Mouse (Mus musculus) cerebellum, postnatal 14 days (tissue): ENCODE measurements at regions not wholly inside any gene's neighbourhood (a gene's known extent, or its start where the extent isn't known, plus 50 kb on each side); places are given as distances from the start of the nearest gene placed in this dataset.
A peak's percentile ranks its signal among the peaks of the same experiment; 100 is the strongest.

Source experiments
- DNase-seq, 2 experiments: peaks; one replicate each; pipeline ENCODE4 v3.0.0; 2021; ENCODE audit warnings: mixed read lengths in 2 of 2

GRCm38 (mm10) chr2:174897424-174897823, 112.6 kb upstream of the Gm14444 start:
- no peak for DNase-seq

- DNase-seq: no peak
Measured at GRCm38 (mm10) chr2:174899940-174900670, 109.9 kb upstream of the Gm14444 start.

GRCm38 (mm10) chr2:174900671-174900991, 109.4 kb upstream of the Gm14444 start:
- peak; percentile 76 for DNase-seq

- DNase-seq: no peak
Measured at GRCm38 (mm10) chr2:174901801-174902200, 108.2 kb upstream of the Gm14444 start.

- no peak for DNase-seq
Measured at GRCm38 (mm10) chr2:174903627-174904026, 106.4 kb upstream of the Gm14444 start.

- DNase-seq: peak; percentile 66 to 70
Measured at GRCm38 (mm10) chr2:174905865-174906639, 104.0 kb upstream of the Gm14444 start.

GRCm38 (mm10) chr2:174917146-174917905, 92.7 kb upstream of the Gm14444 start:
- DNase-seq: peak; percentile 59 to 64

- DNase-seq: peak in 1 of 2 experiments; percentile 10
Measured at GRCm38 (mm10) chr2:174917975-174918374, 92.1 kb upstream of the Gm14444 start.

GRCm38 (mm10) chr2:174922208-174922607, 87.8 kb upstream of the Gm14444 start:
- DNase-seq: no peak

GRCm38 (mm10) chr2:174929718-174930117, 80.3 kb upstream of the Gm14444 start:
- DNase-seq: no peak

- DNase-seq: peak; percentile 90 to 93
Measured at GRCm38 (mm10) chr2:174932137-174933012, 77.7 kb upstream of the Gm14444 start.

GRCm38 (mm10) chr2:174933013-174933353, 77.1 kb upstream of the Gm14444 start:
- no peak for DNase-seq

- DNase-seq: peak; percentile 34 to 55
Measured at GRCm38 (mm10) chr2:174936665-174937064, 73.4 kb upstream of the Gm14444 start.

GRCm38 (mm10) chr2:174937930-174938329, 72.1 kb upstream of the Gm14444 start:
- DNase-seq: no peak

GRCm38 (mm10) chr2:174942221-174942620, 67.8 kb upstream of the Gm14444 start:
- no peak for DNase-seq

- peak; percentile 45 to 68 for DNase-seq
Measured at GRCm38 (mm10) chr2:174948106-174948505, 61.9 kb upstream of the Gm14444 start.
